Mouse (Mus musculus) liver, adult 10 weeks (tissue): ENCODE results near the gene Cenpw. TPM values are rescaled to one million over a fixed set of nuclear protein-coding genes. Genes with fewer than 3 reads are reported as not detected.

Source experiments
- polyA plus RNA-seq: library from polyadenylated mRNA; stranded (reverse); fragments of 350-450 nt; fragmentation: Illumina TruSeq; extraction: RNeasy Lipid Tissue Mini Kit (QIAGEN cat#74804); gene quantifications from one replicate; pipeline ENCODE4 v1.2.3, GENCODE M21; 2014; ENCODE audit warnings: low read depth, low replicate concordance

Gene Cenpw
- 2.3 TPM for polyA plus RNA-seq

GRCm38 (mm10) chr10:30199916-30200826, at the start of gene Cenpw:
TSS of gene Cenpw (minus strand) at chr10:30200560.

